Mouse (Mus musculus) stomach, embryonic 16.5 days (tissue): ENCODE measurements at regions not wholly inside any gene's neighbourhood (a gene's known extent, or its start where the extent isn't known, plus 50 kb on each side); places are given as distances from the start of the nearest gene placed in this dataset.

Source experiments
- ATAC-seq: fragments of 200-750 bp; cut with Nextera tagmentation; 2 replicates; pipeline ENCODE4 v1.8.0; 2017; ENCODE audit warnings: moderate number of reproducible peaks, moderate TSS enrichment; ENCODE audit not compliant: insufficient read depth, low FRiP score
- H3K27ac ChIP-seq: fragments of 300-500 bp; sonication (generic); 2 replicates; pipeline ENCODE4 v1.5.1; 2014; ENCODE audit warnings: low read length
- H3K27me3 ChIP-seq: fragments of 300-500 bp; sonication (generic); 2 replicates; pipeline ENCODE4 v1.6.1; 2014; ENCODE audit warnings: low read length, control low read depth, mixed read lengths; ENCODE audit not compliant: control insufficient read depth, insufficient read depth
- H3K36me3 ChIP-seq: fragments of 300-500 bp; sonication (generic); 2 replicates; pipeline ENCODE4 v1.6.1; 2014; ENCODE audit warnings: low read length; ENCODE audit not compliant: control insufficient read depth, insufficient read depth
- H3K4me1 ChIP-seq: fragments of 300-500 bp; sonication (generic); 2 replicates; pipeline ENCODE4 v1.6.1; 2014; ENCODE audit warnings: low read length, control low read depth, mixed read lengths; ENCODE audit not compliant: control insufficient read depth, insufficient read depth
- H3K4me2 ChIP-seq: fragments of 300-500 bp; sonication (generic); 2 replicates; pipeline ENCODE4 v1.6.1; 2014; ENCODE audit warnings: low read depth, low read length, mixed read lengths
- H3K4me3 ChIP-seq: fragments of 300-500 bp; sonication (generic); replicated peaks from 2 replicates; pipeline ENCODE4 v1.5.1; 2014; ENCODE audit warnings: mild to moderate bottlenecking, low read length
- H3K9ac ChIP-seq: fragments of 300-500 bp; sonication (generic); 2 replicates; pipeline ENCODE4 v1.6.1; 2014; ENCODE audit warnings: low read length
- H3K9me3 ChIP-seq: fragments of 300-500 bp; sonication (generic); replicated peaks from 2 replicates; pipeline ENCODE4 v1.6.1; 2016; ENCODE audit warnings: low read length, control low read depth; ENCODE audit not compliant: control insufficient read depth
- WGBS: fragments of 180-500 bp; shearing (Covaris S2); extraction: QIAGEN DNeasy Blood & Tissue Kit; methylation state at CpG from one replicate; pipeline ENCODE4 v1.1.7; 2014; 5-methylcytosine and 5-hydroxymethylcytosine counted together

GRCm38 (mm10) chr4:125191680-125192079 lies 64.0 kb upstream of the Zc3h12a start:
- no peak for ATAC-seq
- Histone ChIP-seq H3K36me3 (no peaks in the 10 kb centered on the region), H3K4me1 (no peaks in the 10 kb centered on the region), H3K27me3 (0 out of 2 replicates have a peak, but pooled peaks cover 4% of the 10 kb centered on the region), H3K9me3 (no peaks in the 10 kb centered on the region), H3K4me2 (no peak overlapping the region), H3K9ac (no peak overlapping the region), H3K4me3 (no peak overlapping the region), H3K27ac (no peak overlapping the region)
- WGBS: 71% methylated on average over 9 of the region's 9 CpGs

DNA sequence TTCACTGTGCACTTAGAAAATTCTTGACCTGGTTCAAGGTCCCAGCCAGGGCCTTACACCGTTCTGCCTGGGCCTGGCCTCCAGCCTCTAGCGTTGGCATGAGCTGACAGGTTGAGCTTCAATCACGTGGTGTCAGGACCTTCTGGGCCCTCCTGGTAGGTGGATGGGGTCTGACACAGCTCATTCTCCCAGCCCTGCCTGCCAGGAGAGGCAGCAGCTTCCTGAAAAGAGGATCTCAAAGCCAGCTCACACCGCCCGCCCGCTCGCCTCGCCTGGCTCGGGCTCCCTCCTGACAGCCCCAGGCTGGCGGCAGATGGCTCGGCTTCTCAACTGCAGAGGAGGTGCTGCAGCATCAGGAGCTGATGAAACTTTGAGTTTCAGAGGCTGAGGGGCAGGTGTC lies 63.4 kb upstream of the Zc3h12a start:
- Histone ChIP-seq H3K27me3 (0 out of 2 replicates have a peak, but pooled peaks cover 4% of the 10 kb centered on the region), H3K4me1 (no peaks in the 10 kb centered on the region), H3K4me3 (no peak overlapping the region), H3K27ac (no peak overlapping the region), H3K9me3 (no peaks in the 10 kb centered on the region), H3K36me3 (no peaks in the 10 kb centered on the region), H3K4me2 (no peak overlapping the region), H3K9ac (no peak overlapping the region)
- no peak for ATAC-seq
- WGBS: 13% methylated on average over 11 of the region's 11 CpGs

DNA sequence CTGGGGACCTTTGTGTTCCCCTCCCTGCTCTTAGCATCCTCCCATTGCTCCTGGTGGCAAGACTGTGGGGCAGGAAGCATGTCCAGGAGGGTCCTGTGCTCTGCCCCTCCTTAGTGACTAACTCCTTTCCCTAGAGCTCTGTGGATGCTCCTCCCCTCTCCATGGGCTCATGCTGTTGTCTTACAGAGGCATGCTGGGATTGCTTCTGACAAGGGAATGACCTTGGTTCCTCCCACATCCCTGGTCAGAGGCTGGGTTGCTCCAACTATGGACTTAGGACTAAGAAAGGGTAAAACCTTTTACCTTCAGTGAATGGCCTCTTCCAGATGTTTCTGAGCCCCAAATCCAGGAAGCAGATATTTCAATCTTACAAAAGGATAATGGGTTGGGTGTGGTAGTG lies 62.3 kb upstream of the Zc3h12a start:
- no peak overlapping the region for H3K9ac ChIP-seq
- no peaks in the 10 kb centered on the region for H3K4me1 ChIP-seq
- ATAC-seq: no peak
- no peak overlapping the region for H3K27ac ChIP-seq
- no peak overlapping the region for H3K4me2 ChIP-seq
- H3K9me3 ChIP-seq: no peaks in the 10 kb centered on the region
- H3K4me3 ChIP-seq: no peak overlapping the region
- H3K36me3 ChIP-seq: no peaks in the 10 kb centered on the region
- H3K27me3 ChIP-seq: 0 out of 2 replicates have a peak, but pooled peaks cover 4% of the 10 kb centered on the region

DNA sequence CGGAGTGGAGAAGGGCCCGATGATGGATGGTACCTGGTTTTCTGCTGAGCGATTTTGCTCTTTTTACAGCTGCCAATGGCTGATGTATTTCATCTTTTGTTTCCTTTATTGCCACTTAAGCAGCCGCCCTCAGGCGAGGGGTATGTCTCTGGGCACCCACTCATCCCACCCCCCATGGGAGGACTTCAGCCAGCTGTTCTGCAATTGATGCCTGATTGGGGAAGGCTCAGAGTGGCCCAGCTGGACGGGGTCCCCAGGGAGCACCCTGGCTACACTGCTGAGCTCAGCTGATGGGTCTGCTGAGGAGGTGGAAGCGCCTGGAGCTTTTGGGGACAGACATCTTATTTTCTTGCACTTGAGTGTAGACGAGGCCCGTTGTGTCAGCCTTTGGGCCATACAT lies 58.6 kb upstream of the Zc3h12a start:
- H3K27ac ChIP-seq: no peak overlapping the region
- 60% methylated on average over 9 of the region's 9 CpGs for WGBS
- no peak overlapping the region for H3K4me3 ChIP-seq
- no peak overlapping the region for H3K4me2 ChIP-seq
- H3K9ac ChIP-seq: no peak overlapping the region
- no peak for ATAC-seq
- no peaks in the 10 kb centered on the region for H3K9me3 ChIP-seq
- H3K27me3 ChIP-seq: no peaks in the 10 kb centered on the region
- no peaks in the 10 kb centered on the region for H3K36me3 ChIP-seq
- H3K4me1 ChIP-seq: no peaks in the 10 kb centered on the region

- H3K27me3 ChIP-seq: no peaks in the 10 kb centered on the region
- H3K4me2 ChIP-seq: no peak overlapping the region
- H3K9ac ChIP-seq: no peak overlapping the region
- H3K36me3 ChIP-seq: no peaks in the 10 kb centered on the region
- no peak overlapping the region for H3K27ac ChIP-seq
- no peak overlapping the region for H3K4me3 ChIP-seq
- 83% methylated on average over 5 of the region's 5 CpGs for WGBS
- no peaks in the 10 kb centered on the region for H3K4me1 ChIP-seq
- no peak for ATAC-seq
- no peaks in the 10 kb centered on the region for H3K9me3 ChIP-seq
Measured at GRCm38 (mm10) chr4:125185076-125185475, 57.4 kb upstream of the Zc3h12a start.

- Histone ChIP-seq H3K4me2 (no peak overlapping the region), H3K36me3 (no peaks in the 10 kb centered on the region), H3K9me3 (no peaks in the 10 kb centered on the region), H3K9ac (no peak overlapping the region), H3K27ac (no peak overlapping the region), H3K4me1 (no peaks in the 10 kb centered on the region), H3K27me3 (no peaks in the 10 kb centered on the region), H3K4me3 (no peak overlapping the region)
- 87% methylated on average over 6 of the region's 6 CpGs for WGBS
- ATAC-seq: no peak
Measured at GRCm38 (mm10) chr4:125180947-125181346, 53.3 kb upstream of the Zc3h12a start.

- 94% methylated on average over 3 of the region's 3 CpGs for WGBS
- Histone ChIP-seq H3K27me3 (no peaks in the 10 kb centered on the region), H3K4me3 (no peak overlapping the region), H3K4me1 (0 out of 2 replicates have a peak, but pooled peaks cover 2% of the 10 kb centered on the region), H3K4me2 (no peak overlapping the region), H3K27ac (no peak overlapping the region), H3K9ac (no peak overlapping the region), H3K9me3 (no peaks in the 10 kb centered on the region), H3K36me3 (no peaks in the 10 kb centered on the region)
- no peak for ATAC-seq
Measured at GRCm38 (mm10) chr4:125178552-125178951, 50.9 kb upstream of the Zc3h12a start.

GRCm38 (mm10) chr4:125177666-125178065 lies 50.0 kb upstream of the Zc3h12a start:
- Histone ChIP-seq H3K27me3 (no peaks in the 10 kb centered on the region), H3K9ac (no peak overlapping the region), H3K36me3 (no peaks in the 10 kb centered on the region), H3K4me2 (no peak overlapping the region), H3K27ac (no peak overlapping the region), H3K4me3 (no peak overlapping the region), H3K9me3 (no peaks in the 10 kb centered on the region), H3K4me1 (0 out of 2 replicates have a peak, but pooled peaks cover 2% of the 10 kb centered on the region)
- WGBS: 45% methylated on average over 6 of the region's 6 CpGs
- ATAC-seq: no peak
